Mouse (Mus musculus) lung, adult 2 months (tissue): Measurements from ENCODE around the gene Tagap. TPM values are rescaled to one million over a fixed set of nuclear protein-coding genes. Genes with fewer than 3 reads are reported as not detected.
A peak's percentile ranks its signal among the peaks of the same experiment; 100 is the strongest.

Experiments
- DNase-seq: peaks from one replicate; pipeline ENCODE4 v3.0.0; 2022
- H3K4me1 ChIP-seq: fragments of 200-500 bp; 2 replicates; pipeline ENCODE4 v1.6.1; 2011; ENCODE audit warnings: low read length; ENCODE audit not compliant: control insufficient read depth, insufficient read depth
- H3K4me3 ChIP-seq: fragments of 200-500 bp; replicated peaks from 2 replicates; pipeline ENCODE3; 2011; ENCODE audit warnings: low read depth, mild to moderate bottlenecking, control low read depth, low read length; ENCODE audit errors: extremely low read depth
- CTCF ChIP-seq: fragments of 200-500 bp; IDR thresholded peaks from 2 replicates; pipeline ENCODE4 v1.5.1; 2011; ENCODE audit warnings: mild to moderate bottlenecking, low read length, control low read depth; ENCODE audit not compliant: insufficient read depth
- POLR2A ChIP-seq: fragments of 200-500 bp; IDR thresholded peaks from 2 replicates; pipeline ENCODE4 v1.6.1; 2011; ENCODE audit warnings: low read depth, mild to moderate bottlenecking, control low read depth, low read length, borderline replicate concordance; ENCODE audit errors: extremely low read depth
- WGBS: fragments of 180-500 bp; shearing (Covaris S2); methylation state at CpG from one replicate; pipeline ENCODE4 v1.1.7; 2018; 5-methylcytosine and 5-hydroxymethylcytosine counted together
- polyA plus RNA-seq: library from polyadenylated mRNA; depleted of rRNA; stranded (reverse); fragments of >200 nt; gene quantifications from 2 replicates; pipeline ENCODE4 v1.2.3, GENCODE M21; 2012; rRNA removed

The Tagap gene
- 2.6 and 3.5 TPM in 2 replicates for polyA plus RNA-seq

DNA sequence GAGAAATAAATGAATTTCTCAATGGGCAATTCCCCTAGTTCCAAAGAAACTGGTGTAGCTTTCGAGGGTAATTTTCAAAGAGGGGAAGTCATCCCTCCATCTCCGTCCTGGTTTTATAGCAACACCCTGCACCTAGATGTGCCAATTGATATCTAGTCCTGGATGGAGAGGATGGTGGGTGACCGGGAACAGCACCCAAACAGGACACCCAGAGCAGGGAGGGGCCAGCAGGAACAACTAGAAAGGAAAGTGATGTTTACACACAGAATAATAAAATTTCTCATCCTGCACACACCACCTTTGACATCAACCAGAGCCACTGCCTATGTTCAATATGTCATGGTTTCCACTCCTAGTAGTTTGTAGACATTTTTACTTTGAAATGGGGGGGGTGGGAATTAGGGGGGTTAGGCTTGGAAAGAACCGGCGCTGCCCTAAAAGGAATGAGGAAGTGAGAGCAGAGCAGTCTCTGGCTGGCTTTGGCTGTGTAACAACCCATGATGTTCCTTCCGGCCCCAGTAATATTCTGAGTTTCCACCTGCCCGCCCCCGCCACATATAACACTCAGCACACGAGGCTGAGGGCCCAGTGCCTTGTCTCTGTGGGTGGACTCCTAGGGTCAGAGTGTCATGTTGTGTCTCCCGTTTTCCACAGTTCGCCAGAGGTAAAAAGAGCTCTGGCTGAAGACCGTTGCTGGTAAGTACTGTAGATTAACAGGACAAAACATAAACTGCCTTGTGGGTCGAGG, at the start of gene Tagap:
Gene Tagap, plus strand, starts transcription at position 588 of the 748 bp plus-strand sequence.
- no peak for DNase-seq
- TF ChIP-seq POLR2A (peak; percentile 62; the same call in 1 of the 2 replicates), CTCF (no peak)
- H3K4me1 ChIP-seq = no peaks in the 10 kb centered on the region
- 23% methylated on average over 13 of the region's 13 CpGs for WGBS
- peak within 1 kb of the TSS; percentile 31 for H3K4me3 ChIP-seq

DNA sequence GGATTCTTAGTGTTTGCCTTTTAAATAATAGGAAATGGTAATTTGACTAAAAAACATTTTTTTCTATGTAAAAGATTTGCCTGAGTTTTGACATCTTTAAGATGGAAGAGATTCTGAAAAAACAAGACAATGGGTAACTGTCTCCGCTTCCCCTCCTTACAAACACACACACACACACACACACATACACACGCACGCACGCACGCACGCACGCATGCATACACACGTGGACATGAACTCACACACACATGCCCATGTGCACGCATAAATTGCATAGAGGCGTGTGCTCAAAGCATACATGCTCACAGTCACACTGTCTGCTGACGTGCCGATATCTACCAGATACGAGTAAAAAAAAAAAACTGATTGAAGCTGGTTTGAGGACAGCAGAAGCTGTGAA, 49.3 kb upstream of the Tagap start:
- peaks cover 2% of the 10 kb centered on the region for H3K4me1 ChIP-seq
- TF ChIP-seq CTCF (no peak), POLR2A (no peak)
- no peak for DNase-seq
- WGBS = 87% methylated on average over 13 of the region's 13 CpGs
- no peak overlapping the region for H3K4me3 ChIP-seq

DNA sequence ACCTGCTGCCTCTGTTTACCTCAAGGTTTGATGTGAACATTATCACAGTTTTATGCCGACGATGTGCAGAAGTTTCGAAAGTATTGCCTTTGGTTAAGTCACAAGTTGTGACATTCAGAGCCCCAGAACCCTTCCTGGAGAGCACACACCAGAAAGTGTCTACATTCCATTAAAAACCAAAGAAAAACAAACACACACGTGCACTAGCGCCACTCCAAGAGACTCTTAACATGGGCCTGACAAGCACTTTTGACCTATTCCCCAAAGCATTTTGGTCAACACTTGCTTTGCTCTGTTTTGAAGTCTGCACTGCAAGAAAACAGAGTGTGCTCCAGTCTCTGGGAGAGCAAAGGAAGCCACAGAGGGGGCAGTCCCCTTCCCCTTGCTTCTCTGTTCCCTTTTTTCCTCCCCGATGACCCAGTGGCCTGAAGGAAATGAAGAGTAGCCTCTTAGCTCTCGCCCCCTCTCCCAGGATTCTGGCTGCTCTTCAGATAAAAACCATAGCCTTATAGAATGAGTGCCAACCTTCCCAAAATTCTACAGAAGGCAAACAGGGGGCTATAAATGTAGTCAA, 48.5 kb upstream of the Tagap start:
- WGBS = 36% methylated on average over 7 of the region's 7 CpGs
- H3K4me1 ChIP-seq = peaks cover 2% of the 10 kb centered on the region
- H3K4me3 ChIP-seq = no peak overlapping the region
- no peak for DNase-seq
- TF ChIP-seq POLR2A = no peak
- TF ChIP-seq CTCF = no peak

DNA sequence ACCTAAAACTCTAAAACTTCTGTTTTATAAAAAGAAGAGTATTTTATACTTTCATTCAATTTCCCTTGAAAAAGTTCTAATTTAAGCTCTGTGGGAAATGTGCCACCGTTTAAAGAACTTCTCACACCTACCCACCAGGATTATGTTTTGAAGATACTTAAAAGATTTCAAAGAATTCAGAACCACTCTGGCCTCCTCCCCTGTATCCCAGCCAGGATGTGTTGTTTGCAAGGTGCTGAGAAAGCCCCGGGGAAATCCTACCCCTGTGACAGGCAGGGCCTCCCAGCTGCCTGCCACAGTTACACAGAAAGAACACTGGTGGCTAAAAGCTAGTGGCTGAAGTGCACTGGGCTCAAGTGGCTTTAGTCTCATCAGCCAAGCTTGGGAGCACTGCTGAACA, 47.9 kb upstream of the Tagap start:
- no peak for DNase-seq
- TF ChIP-seq CTCF (no peak), POLR2A (no peak)
- WGBS = 26% methylated on average over 2 of the region's 2 CpGs
- Histone ChIP-seq H3K4me3 (no peak overlapping the region), H3K4me1 (peaks cover 2% of the 10 kb centered on the region)

DNA sequence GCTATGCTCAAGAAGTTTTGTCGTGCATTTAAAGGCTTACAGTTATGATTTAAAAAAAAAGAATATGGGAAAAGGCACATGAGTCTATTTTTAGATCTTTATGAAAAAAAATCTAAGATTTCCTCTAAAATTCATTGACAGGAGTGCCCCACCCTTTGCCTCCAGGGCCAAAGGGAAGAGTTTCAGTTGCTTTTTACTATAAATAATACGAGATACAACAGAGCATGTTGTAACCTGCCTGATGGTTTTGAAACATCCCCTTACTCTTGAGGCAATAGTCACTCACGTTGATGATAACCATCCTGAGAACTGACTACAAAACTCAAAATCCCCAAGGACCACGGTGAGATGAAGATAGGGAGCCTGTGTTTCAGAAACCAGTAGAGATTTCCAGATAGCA, 46.3 kb upstream of the Tagap start:
- no peak for DNase-seq
- Histone ChIP-seq H3K4me1 (peaks cover 2% of the 10 kb centered on the region), H3K4me3 (no peak overlapping the region)
- TF ChIP-seq CTCF (no peak), POLR2A (no peak)
- whole genome bisulfite sequencing = 70% methylated on average over 4 of the region's 4 CpGs

DNA sequence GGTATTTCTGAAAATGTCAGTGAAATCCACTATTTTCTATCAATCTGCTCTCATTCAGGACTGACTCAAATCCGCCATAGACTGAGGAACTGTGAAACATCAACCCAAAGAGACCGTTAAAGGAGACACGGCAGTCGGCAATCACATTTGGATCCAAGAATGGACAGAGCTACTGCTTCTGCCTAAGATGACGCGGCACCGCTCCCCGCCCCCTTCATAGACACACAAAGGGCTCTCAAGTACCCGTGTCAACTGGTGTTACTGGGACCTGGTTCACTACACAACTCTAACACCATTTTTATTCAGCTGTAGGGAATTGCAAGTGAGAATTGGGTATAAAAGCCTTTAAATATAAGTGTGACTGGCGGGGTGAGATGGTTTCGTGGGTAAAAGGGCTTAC, 42.7 kb upstream of the Tagap start:
- DNase-seq = no peak
- Histone ChIP-seq H3K4me3 (no peak overlapping the region), H3K4me1 (no peaks in the 10 kb centered on the region)
- TF ChIP-seq POLR2A (no peak), CTCF (no peak)
- 86% methylated on average over 11 of the region's 11 CpGs for WGBS

DNA sequence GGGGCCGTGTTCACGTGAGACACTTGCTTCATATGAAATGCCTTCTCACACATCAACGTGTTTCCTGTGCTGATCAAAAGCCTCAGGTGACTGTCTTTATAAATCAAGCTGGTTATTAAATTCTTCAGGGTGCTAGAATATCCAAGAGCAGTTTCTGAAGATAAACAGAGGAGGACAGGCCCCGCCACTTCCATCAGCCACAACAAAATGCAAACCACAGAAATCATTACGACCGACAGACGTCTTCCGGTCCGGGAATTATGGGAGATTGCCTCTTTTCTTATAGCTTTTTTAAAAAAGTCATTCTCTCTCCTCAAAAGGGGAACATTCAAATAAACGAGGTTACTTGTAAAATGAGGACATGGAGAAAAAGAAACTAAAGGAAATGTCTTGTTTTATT, 41.2 kb upstream of the Tagap start:
- Histone ChIP-seq H3K4me1 (no peaks in the 10 kb centered on the region), H3K4me3 (no peak overlapping the region)
- DNase-seq = no peak
- TF ChIP-seq CTCF = no peak
- TF ChIP-seq POLR2A = no peak
- WGBS = 61% methylated on average over 10 of the region's 10 CpGs

DNA sequence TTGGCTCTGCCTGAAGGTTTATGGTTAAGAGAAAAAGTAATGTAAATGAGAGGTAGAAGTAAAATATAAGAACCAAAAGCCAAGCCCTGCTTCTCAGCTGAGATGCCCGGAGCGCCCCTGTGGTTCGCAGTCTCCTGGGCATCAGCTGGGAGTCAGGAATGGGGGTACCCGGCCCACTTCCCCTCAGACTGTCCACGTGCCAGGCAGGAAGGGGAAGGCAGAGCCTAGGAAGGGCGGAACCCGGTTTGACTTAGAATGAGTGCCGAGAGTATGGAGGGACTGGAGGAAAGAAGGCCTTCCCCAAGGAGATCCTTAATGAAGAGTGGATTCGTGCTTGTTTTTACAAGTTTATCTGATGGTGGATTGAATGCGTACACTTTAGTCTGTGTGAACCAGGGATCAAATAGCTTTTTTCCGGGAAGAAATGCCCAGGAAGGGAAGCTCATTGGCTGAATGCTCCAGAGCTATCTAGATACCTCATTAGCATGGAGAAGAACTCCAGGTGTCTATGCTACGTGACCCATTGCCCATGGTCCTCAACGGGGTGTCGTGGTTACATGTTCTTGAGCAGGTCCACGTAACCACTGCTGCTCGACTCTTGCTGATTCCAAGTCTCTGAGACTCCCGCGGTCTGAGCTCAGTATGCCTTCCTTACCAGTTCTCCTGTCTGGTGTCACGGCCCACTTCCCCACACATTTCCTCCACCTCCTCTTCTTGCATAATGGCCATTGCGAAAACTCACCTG, 38.6 kb upstream of the Tagap start:
- WGBS = 75% methylated on average over 20 of the region's 20 CpGs
- TF ChIP-seq CTCF = no peak
- TF ChIP-seq POLR2A = no peak
- DNase-seq = no peak
- Histone ChIP-seq H3K4me3 (no peak overlapping the region), H3K4me1 (no peaks in the 10 kb centered on the region)

DNA sequence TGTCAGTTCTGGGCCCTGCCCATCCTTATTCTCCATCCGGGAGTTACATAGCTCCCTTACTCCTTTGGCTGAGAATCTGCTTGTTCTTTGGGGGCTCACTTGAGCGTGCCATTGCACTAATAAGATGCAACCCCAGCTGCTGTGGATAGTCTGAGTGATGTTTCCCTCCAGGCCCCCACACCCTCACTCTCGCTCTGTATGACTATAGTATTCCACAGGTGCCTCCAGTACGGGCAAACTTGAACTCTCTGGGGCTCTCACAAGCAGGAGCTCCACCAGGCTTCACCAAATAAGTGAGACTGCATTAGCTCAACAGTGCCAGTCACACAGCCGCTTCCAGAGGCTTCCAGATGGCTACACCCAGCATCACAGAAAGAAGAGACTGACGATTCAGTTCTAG, 37.5 kb upstream of the Tagap start:
- 90% methylated on average over 6 of the region's 6 CpGs for WGBS
- Histone ChIP-seq H3K4me1 (no peaks in the 10 kb centered on the region), H3K4me3 (no peak overlapping the region)
- no peak for TF ChIP-seq POLR2A
- no peak for TF ChIP-seq CTCF
- no peak for DNase-seq

DNA sequence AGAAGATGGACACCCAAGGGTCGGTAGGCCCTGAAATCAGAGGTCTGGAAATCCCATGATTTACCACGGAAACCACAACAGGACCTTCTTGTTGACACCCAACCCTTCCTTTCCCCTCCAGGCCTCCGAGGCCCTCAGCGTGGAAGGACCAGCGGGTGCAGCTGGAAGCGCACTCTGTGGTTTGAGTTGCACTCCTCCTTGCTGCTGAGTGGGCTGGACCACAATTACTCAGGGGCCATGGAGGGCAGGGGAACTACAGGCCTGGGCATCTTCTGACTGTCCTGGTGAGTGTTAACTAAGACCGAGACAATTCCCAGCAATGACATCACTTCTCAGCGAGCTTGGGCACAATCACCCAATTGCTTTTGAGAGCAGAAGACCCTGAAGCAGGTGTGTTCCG, 36.8 kb upstream of the Tagap start:
- DNase-seq = no peak
- 71% methylated on average over 9 of the region's 9 CpGs for WGBS
- no peak overlapping the region for H3K4me3 ChIP-seq
- TF ChIP-seq CTCF (no peak), POLR2A (no peak)
- H3K4me1 ChIP-seq = no peaks in the 10 kb centered on the region
